Mouse (Mus musculus): ENCODE data around the gene Alkbh7.

The Alkbh7 gene

DNA sequence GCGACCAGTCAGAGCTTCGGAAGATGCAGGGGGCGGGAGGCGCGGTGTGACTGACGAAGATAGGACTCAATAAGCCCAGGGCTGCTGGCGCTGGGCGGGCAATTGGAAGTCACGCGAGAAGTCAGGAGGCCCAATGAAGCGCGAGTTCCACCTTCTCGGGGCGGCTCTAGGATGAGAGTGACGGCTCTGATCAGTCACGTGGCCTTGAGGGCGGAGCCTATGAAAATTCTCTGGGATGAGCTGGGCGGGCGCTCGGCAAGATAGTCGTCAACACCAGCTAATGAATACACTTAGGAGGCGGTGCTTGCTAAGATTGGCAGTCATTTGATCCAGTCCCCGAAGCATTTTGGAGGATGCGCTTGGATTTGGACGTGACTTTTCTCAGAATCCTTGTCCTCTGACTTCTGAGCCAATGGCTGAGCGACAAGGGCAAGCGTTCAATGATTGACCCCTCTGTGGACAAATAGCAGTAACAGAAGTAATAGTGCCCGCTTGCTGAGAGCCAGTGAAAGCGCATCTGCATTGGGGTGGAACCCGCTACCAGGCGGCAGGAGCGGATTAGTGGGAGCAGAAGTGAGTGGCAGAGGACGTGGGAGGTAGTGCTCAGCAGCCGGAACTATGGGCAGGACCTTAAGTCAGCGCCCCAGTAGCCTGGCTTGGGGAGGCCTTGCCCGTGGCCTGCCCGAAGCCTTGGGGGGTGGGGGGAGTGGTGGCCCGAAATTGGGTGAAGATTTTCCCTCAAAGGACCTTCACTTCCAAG, 34.7 kb downstream of the Alkbh7 start:
- peak; percentile 100 for DNase-seq

GRCm38 (mm10) chr17:57032854-57033253, 35.7 kb downstream of the Alkbh7 start:
- DNase-seq, result no peak

GRCm38 (mm10) chr17:57038978-57039377, 41.8 kb downstream of the Alkbh7 start:
- no peak for DNase-seq

DNA sequence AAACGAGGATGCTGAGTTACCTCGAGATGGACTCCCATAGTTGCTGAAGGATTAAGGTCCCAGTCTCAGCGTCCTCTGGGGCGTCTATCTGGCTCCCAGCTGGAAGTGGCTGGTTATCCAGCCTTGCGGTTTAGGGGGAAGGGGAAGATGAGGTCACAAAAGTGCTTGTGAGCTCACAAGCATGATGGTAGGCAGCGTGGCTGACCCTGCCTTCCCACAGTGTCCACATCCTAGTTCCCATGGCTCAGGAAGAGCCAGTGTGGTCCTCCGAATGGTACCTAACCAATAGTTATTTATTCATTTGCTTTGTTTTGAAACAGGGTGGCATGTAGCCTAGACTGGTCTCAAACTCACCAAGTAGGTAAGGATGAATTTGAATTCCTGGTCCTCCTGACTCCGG, 44.4 kb downstream of the Alkbh7 start, which contains the start of gene Slc25a41:
Gene Slc25a41, minus strand, starts transcription at position 101 of the 400 bp plus-strand sequence.
- no peak for DNase-seq

DNA sequence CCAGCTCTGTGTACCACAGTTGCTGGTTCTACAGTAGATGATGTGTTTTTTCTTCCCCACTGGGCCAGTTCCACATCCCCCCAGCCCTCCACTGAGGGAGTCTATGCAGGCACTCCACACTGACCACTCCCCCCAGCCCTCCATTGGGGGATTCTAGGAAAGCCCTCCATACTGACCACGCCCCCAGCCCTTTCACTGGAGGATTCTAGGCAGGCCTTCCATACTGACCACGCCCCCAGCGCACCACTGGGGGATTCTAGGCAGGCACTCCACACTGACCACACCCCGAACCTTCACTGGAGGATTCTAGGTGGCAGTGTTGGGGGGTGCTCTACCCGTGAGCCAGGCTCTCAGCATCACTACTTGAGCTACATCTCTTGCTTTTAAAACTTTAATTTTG, 50.3 kb downstream of the Alkbh7 start:
- DNase-seq, result no peak

DNA sequence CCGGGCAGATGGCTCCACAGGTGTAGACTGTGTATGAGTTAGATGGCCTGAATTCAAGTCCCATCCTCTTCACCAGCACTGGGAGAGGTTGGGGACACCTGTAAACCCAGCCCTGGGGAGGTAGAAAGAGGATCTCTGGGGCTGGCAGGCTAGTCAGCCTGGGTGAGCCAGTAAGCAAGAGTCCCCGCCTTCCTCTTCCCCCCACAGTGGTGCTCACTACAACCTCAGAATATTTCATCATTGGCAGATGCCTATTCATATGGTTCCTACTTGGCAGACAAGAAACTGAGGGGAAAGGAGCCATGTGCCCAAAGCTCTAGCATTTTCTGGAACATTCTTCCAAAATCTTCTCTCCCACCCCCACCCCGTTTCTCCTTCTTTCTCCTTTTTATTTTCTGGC, 51.7 kb downstream of the Alkbh7 start:
- DNase-seq, result no peak
